Mouse (Mus musculus) brain, embryonic 14.5 days (tissue): ENCODE data around the gene Chek2. TPM values are rescaled to one million over a fixed set of nuclear protein-coding genes. Genes with fewer than 3 reads are reported as not detected.

ENCODE experiments used
- DNase-seq: peaks from one replicate; pipeline ENCODE4 v3.0.0-alpha.2; 2011; ENCODE audit warnings: low read depth
- CTCF ChIP-seq: fragments of 200-500 bp; IDR thresholded peaks from 2 replicates; pipeline ENCODE4 v1.5.1; 2012; ENCODE audit warnings: inconsistent platforms, mild to moderate bottlenecking, moderate library complexity, borderline replicate concordance; ENCODE audit not compliant: insufficient read depth, insufficient read length; ENCODE audit errors: extremely low read depth
- POLR2A ChIP-seq: fragments of 200-500 bp; IDR thresholded peaks from 2 replicates; pipeline ENCODE4 v1.6.1; 2012; ENCODE audit warnings: mild to moderate bottlenecking, inconsistent platforms, borderline replicate concordance; ENCODE audit not compliant: poor library complexity, insufficient read depth, insufficient read length, severe bottlenecking; ENCODE audit errors: extremely low read depth
- polyA plus RNA-seq: library from polyadenylated mRNA; depleted of rRNA; stranded (reverse); fragments of >200 nt; gene quantifications from 2 replicates; pipeline ENCODE4 v1.2.3, GENCODE M21; 2012; rRNA removed

The Chek2 gene
- 6.3 and 12.2 TPM in 2 replicates for polyA plus RNA-seq

GRCm38 (mm10) chr5:110839678-110840365 lies at the start of gene Chek2, which contains the start of gene Hscb:
Gene Chek2, plus strand, starts transcription at chr5:110839979.
Gene Hscb, minus strand, starts transcription at chr5:110839777.
- TF ChIP-seq CTCF (peak; percentile 46; the same call in 1 of the 2 replicates), POLR2A (peak; percentile 25; the same call in 1 of the 2 replicates)
- peak; percentile 99 for DNase-seq

GRCm38 (mm10) chr5:110794363-110794762 lies 45.4 kb upstream of the Chek2 start:
- no peak for DNase-seq
- TF ChIP-seq CTCF (no peak), POLR2A (no peak)

GRCm38 (mm10) chr5:110797696-110798095 lies 42.1 kb upstream of the Chek2 start:
- peak; percentile 8 for DNase-seq
- TF ChIP-seq POLR2A (no peak), CTCF (no peak)

- no peak for TF ChIP-seq CTCF
- TF ChIP-seq POLR2A = no peak
- no peak for DNase-seq
Observed at GRCm38 (mm10) chr5:110801036-110801624, 38.6 kb upstream of the Chek2 start.

- TF ChIP-seq CTCF (no peak), POLR2A (no peak)
- DNase-seq = no peak
Observed at GRCm38 (mm10) chr5:110802186-110802585, 37.6 kb upstream of the Chek2 start.

GRCm38 (mm10) chr5:110802809-110803208 lies 37.0 kb upstream of the Chek2 start:
- no peak for DNase-seq
- TF ChIP-seq CTCF (no peak), POLR2A (no peak)

GRCm38 (mm10) chr5:110804012-110804743 lies 35.6 kb upstream of the Chek2 start:
- DNase-seq = no peak
- TF ChIP-seq POLR2A (no peak), CTCF (no peak)

GRCm38 (mm10) chr5:110806154-110806553 lies 33.6 kb upstream of the Chek2 start:
- no peak for TF ChIP-seq CTCF
- no peak for TF ChIP-seq POLR2A
- no peak for DNase-seq

- DNase-seq = no peak
- TF ChIP-seq CTCF (no peak), POLR2A (no peak)
Observed at GRCm38 (mm10) chr5:110806676-110807075, 33.1 kb upstream of the Chek2 start.

GRCm38 (mm10) chr5:110807453-110807852 lies 32.3 kb upstream of the Chek2 start:
- TF ChIP-seq POLR2A (no peak), CTCF (no peak)

GRCm38 (mm10) chr5:110808061-110808631 lies 31.6 kb upstream of the Chek2 start:
- no peak for TF ChIP-seq POLR2A
- TF ChIP-seq CTCF = no peak
- DNase-seq = peak; percentile 85

More at GRCm38 (mm10) chr5:110807453-110807852, 32.3 kb upstream of the Chek2 start:
- no peak for DNase-seq

- TF ChIP-seq POLR2A = no peak
- DNase-seq = peak; percentile 35
Observed at GRCm38 (mm10) chr5:110808821-110809666, 30.7 kb upstream of the Chek2 start.
